Mouse (Mus musculus): ENCODE measurements around the gene Gm28168. TPM values are rescaled to one million over a fixed set of nuclear protein-coding genes. Genes with fewer than 3 reads are reported as not detected.
"Not testable (repeated sequence)": the region's sequence is repeated elsewhere in the genome, so short reads cannot be mapped to it uniquely, and the experiment has no call there.

Gene Gm28168
- polyA plus RNA-seq (2012; rRNA removed): not detected in 2 replicates

GRCm38 (mm10) chr1:117927715-117928114 lies at the start of gene Gm28168:
TSS of gene Gm28168 (plus strand) at chr1:117928015.
- 48% methylated on average over 1 of the region's 1 CpGs for WGBS

GRCm38 (mm10) chr1:117965639-117966038 lies 37.8 kb downstream of the Gm28168 start, which contains the start of gene Gm7145:
TSS of gene Gm7145 (plus strand) at chr1:117965939.
- Histone ChIP-seq H3K27ac (ENCODE audit: insufficient read depth, low read depth, low read length) (no peak within 1 kb of the TSS), H3K4me1 (ENCODE audit: control insufficient read depth, insufficient read depth, low read length) (no peaks in the 10 kb centered on the region), H3K27me3 (replicated peaks; ENCODE audit: control insufficient read depth, insufficient read depth, low read length) (no peaks in the 10 kb centered on the region), H3K4me3 (ENCODE audit: insufficient read depth, low read depth, low read length) (no peak within 1 kb of the TSS), H3K36me3 (ENCODE audit: control insufficient read depth, insufficient read depth, low read length) (no peaks in the 10 kb centered on the region)
- TF ChIP-seq CTCF (conservative IDR thresholded peaks at IDR 0.05; ENCODE audit: insufficient read depth, insufficient read length, low read depth, low read length) (no peak), POLR2A (IDR thresholded peaks at IDR 0.05; ENCODE audit: low read depth, low read length) (no peak)
- 74% methylated on average over 4 of the region's 4 CpGs for WGBS
- no peak for DNase-seq

More at GRCm38 (mm10) chr1:117927715-117928114, at the start of gene Gm28168:
- H3K27ac ChIP-seq (ENCODE audit: insufficient read depth, low read depth, low read length); H3K4me1 ChIP-seq (ENCODE audit: control insufficient read depth, insufficient read depth, low read length); DNase-seq; H3K27me3 ChIP-seq (replicated peaks; ENCODE audit: control insufficient read depth, insufficient read depth, low read length); H3K4me3 ChIP-seq (ENCODE audit: insufficient read depth, low read depth, low read length); H3K36me3 ChIP-seq (ENCODE audit: control insufficient read depth, insufficient read depth, low read length): not testable (repeated sequence)

Other genes starting within 250 kb of the Gm28168 start
- not detected in 2 replicates for gene Gm28363, start 230.9 kb upstream of the Gm28168 start, polyA plus RNA-seq (2012; rRNA removed)
- not detected in 2 replicates for gene B020011L13Rik, start 146.9 kb upstream of the Gm28168 start, polyA plus RNA-seq (2012; rRNA removed)
- not detected in 2 replicates for gene Gm28360, start 97.9 kb upstream of the Gm28168 start, polyA plus RNA-seq (2012; rRNA removed)
- gene Gm7145, start 37.9 kb downstream of the Gm28168 start, polyA plus RNA-seq (2012; rRNA removed): not detected in 2 replicates
- not detected in 2 replicates for gene Gm29106, start 248.5 kb downstream of the Gm28168 start, polyA plus RNA-seq (2012; rRNA removed)